Mouse (Mus musculus): Measurements from ENCODE around the gene Ankrd44.

- no peak for TF ChIP-seq POLR2A (IDR thresholded peaks at IDR 0.05; ENCODE audit: insufficient read depth, low read length)
- no peak for TF ChIP-seq CTCF (IDR thresholded peaks at IDR 0.05; ENCODE audit: low read depth, low read length)
Observed at GRCm38 (mm10) chr1:54887873-54888272, 38.3 kb downstream of the Ankrd44 start.

All from ES-Bruce4 (cell line).